Mouse (Mus musculus): Measurements from ENCODE around the gene Ugcg.

GRCm38 (mm10) chr4:59223055-59223615 is 34.1 kb downstream of the Ugcg start:
- TF ChIP-seq POLR2A (IDR thresholded peaks at IDR 0.05; ENCODE audit: insufficient read length, low read depth) (peak; percentile 30), MAX (IDR thresholded peaks at IDR 0.05; ENCODE audit: low read depth) (no peak)

Measured in myocyte (in vitro differentiated cells).